Mouse (Mus musculus) layer of hippocampus, postnatal 25 days (tissue): ENCODE data around the gene Rsl1d1. TPM values are rescaled to one million over a fixed set of nuclear protein-coding genes. Genes with fewer than 3 reads are reported as not detected.
"Not testable (repeated sequence)": the region's sequence is repeated elsewhere in the genome, so short reads cannot be mapped to it uniquely, and the experiment has no call there.

Experiments
- DNase-seq, 2 experiments: peaks; one replicate each; pipeline ENCODE4 v3.0.0; 2022; ENCODE audit warnings: mixed read lengths in 2 of 2, low spot score in 1 of 2; ENCODE audit errors: extremely low spot score in 1 of 2
- microRNA-seq, 2 experiments: library from miRNA; unstranded; fragments of <30 nt; microRNA quantifications; one replicate each; pipeline ENCODE4 v1.2.0; 2021
- total RNA-seq, 2 experiments: library from RNA; stranded (reverse); gene quantifications; 2 replicates each; pipeline ENCODE4 v1.2.3; 2021

Gene Rsl1d1
- total RNA-seq, 2 experiments from 2014 or later, result 54.1 to 55.0 TPM

- DNase-seq, result no peak
These were observed 38.4 kb downstream of the Rsl1d1 start for GRCm38 (mm10) chr16:11164695-11165255.

- not testable (repeated sequence) for DNase-seq
These were observed 45.4 kb downstream of the Rsl1d1 start for GRCm38 (mm10) chr16:11157721-11158120.

- DNase-seq, result no peak
These were observed 48.6 kb downstream of the Rsl1d1 start for GRCm38 (mm10) chr16:11154500-11154899.

- DNase-seq, result peak; percentile 100
These were observed 59.2 kb downstream of the Rsl1d1 start for GRCm38 (mm10) chr16:11143706-11144483.

Small RNA genes lying within 50 kb of the gene (microRNA-seq; reads per million reads assigned to microRNA genes)
- gene Gm23935, result 7.5 to 8.4 reads per million in 2 experiments

Other genes with a start within 250 kb of the Rsl1d1 start
- gene Snn, start 142.4 kb downstream of the Rsl1d1 start, total RNA-seq, result 100 to 1,000 TPM; 166 to 177 TPM
- gene Litaf, start 137.2 kb downstream of the Rsl1d1 start, total RNA-seq, result 10 to 100 TPM; 15.3 to 19.8 TPM
- 10 to 100 TPM; 27.3 to 31.5 TPM for gene Txndc11, start 68.7 kb downstream of the Rsl1d1 start, total RNA-seq
- 10 to 100 TPM; 58.0 to 80.6 TPM for gene Zc3h7a, start 26.9 kb downstream of the Rsl1d1 start, total RNA-seq
- gene Gspt1, start 51.0 kb upstream of the Rsl1d1 start, total RNA-seq, result 10 to 100 TPM; 84.3 to 89.9 TPM
- not detected for gene Tnfrsf17, start 110.5 kb upstream of the Rsl1d1 start, total RNA-seq
- gene Snx29, start 119.6 kb upstream of the Rsl1d1 start, total RNA-seq, result 10 to 100 TPM; 25.0 to 31.5 TPM